Comparison of ENCODE assay signal across 9 mouse cellular contexts in the genomic region with DNA sequence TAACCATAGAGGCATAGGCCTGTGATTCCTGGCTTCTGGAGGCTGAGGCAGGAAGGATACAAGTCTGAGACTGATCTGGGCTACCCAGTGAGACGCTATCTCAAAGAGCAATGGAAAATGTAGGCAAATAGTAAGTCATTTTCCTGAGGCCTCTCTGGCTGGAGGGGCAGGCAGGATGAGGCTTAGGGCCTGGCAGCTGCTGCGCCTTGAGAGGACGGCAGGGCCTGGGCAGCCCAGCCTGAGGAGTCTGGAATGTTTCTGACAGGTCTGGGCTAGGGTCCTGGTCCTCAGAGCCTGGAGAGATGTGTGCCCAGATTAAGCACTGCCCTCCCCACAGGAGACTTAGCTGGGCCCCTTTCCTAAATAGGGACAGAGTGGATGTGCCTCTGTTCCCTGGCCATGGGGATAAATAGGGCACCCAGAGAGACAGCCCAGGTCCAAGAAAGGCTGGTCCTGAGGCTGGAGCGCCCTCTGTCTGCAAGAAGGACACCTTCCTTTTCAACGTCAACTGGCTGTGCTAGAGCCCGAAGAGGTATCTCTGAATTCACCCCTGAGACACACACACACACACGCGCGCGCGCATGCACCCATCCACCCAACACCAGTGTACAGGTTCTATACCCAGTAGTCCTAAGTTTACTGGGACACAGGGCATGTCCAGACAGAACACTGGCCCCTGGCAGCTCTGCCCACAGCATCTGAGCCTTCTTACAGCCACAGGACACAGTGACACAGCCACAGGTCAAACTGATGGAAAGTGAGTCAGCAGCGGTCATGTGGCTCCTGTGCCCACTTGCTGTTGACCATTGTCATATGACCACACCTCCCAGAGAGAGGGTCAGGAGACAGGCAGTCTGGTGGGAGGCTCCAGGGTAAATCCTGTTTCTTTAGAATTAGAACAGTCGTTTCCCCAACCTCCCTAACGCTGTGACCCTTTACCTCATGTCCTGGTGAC. TPM values are rescaled to one million over a fixed set of nuclear protein-coding genes. Genes with fewer than 3 reads are reported as not detected.
A peak's percentile ranks its signal among the peaks of the same experiment; 100 is the strongest.
DNase-seq lines count a peak whose midpoint lies in the region; ATAC-seq and TF ChIP-seq lines count a peak whose summit lies in the region.
"Had no signal": no experiment of that assay in that cellular context is flagged by ENCODE, and none has a peak within 500 bp of the region (broad histone marks: within the 10 kb centered on the region; RNA-seq: fewer than 3 reads in every experiment).

No protein-coding gene starts in this region.

- no peak overlapping the region for H3K9ac ChIP-seq in kidney, embryonic 15.5 days
- H3K9ac ChIP-seq: embryonic facial prominence, embryonic 15.5 days had no signal

- H3K27ac ChIP-seq in kidney, embryonic 15.5 days = no peak overlapping the region
- no peak overlapping the region for H3K27ac ChIP-seq in embryonic fibroblast, embryonic 13.5 days (ENCODE audit: insufficient read depth, low read length)
- H3K27ac ChIP-seq: embryonic facial prominence, embryonic 15.5 days had no signal

- 56% methylated on average over 14 of the region's 14 CpGs for WGBS in kidney, embryonic 15.5 days

- no peaks in the 10 kb centered on the region for H3K79me2 ChIP-seq in myocyte (ENCODE audit: control insufficient read depth, insufficient read depth)

- no peak for ATAC-seq in kidney, embryonic 15.5 days (replicated peaks; ENCODE audit: low FRiP score)

- H3K4me3 ChIP-seq in kidney, embryonic 15.5 days (replicated peaks) = no peak overlapping the region
- H3K4me3 ChIP-seq in E14TG2a.4 (replicated peaks; ENCODE audit: low read length) (no peak overlapping the region), myocyte (no peak overlapping the region)
- no peak overlapping the region for H3K4me3 ChIP-seq in embryonic fibroblast, embryonic 13.5 days (ENCODE audit: insufficient read depth, low read length)
- H3K4me3 ChIP-seq: embryonic facial prominence, embryonic 15.5 days had no signal

- H3K4me1 ChIP-seq in kidney, embryonic 15.5 days = no peaks in the 10 kb centered on the region
- peaks cover 44% of the 10 kb centered on the region for H3K4me1 ChIP-seq in E14TG2a.4 (replicated peaks; ENCODE audit: low read depth, low read length)
- H3K4me1 ChIP-seq in embryonic fibroblast, embryonic 13.5 days (ENCODE audit: control insufficient read depth, insufficient read depth, low read length) = no peaks in the 10 kb centered on the region
- H3K4me1 ChIP-seq: embryonic facial prominence, embryonic 15.5 days had no signal

- TF ChIP-seq CTCF in E14TG2a.4 (conservative IDR thresholded peaks at IDR 0.05; ENCODE audit: low read length) = peak; percentile 56
- TF ChIP-seq CTCF in embryonic fibroblast, embryonic 13.5 days (IDR thresholded peaks at IDR 0.05; ENCODE audit: borderline replicate concordance, insufficient read depth, low read length) = peak; percentile 55; the same call in 1 of the 2 replicates

- H3K9me3 ChIP-seq in kidney, embryonic 15.5 days (replicated peaks) = no peaks in the 10 kb centered on the region
- no peaks in the 10 kb centered on the region for H3K9me3 ChIP-seq in E14TG2a.4 (ENCODE audit: low read length)
- H3K9me3 ChIP-seq: embryonic facial prominence, embryonic 15.5 days had no signal

- H3K4me2 ChIP-seq in kidney, embryonic 15.5 days = no peak overlapping the region
- H3K4me2 ChIP-seq in myocyte (ENCODE audit: low read depth) = no peak overlapping the region
- H3K4me2 ChIP-seq: embryonic facial prominence, embryonic 15.5 days had no signal

- no peaks in the 10 kb centered on the region for H3K36me3 ChIP-seq in kidney, embryonic 15.5 days
- no peaks in the 10 kb centered on the region for H3K36me3 ChIP-seq in E14TG2a.4 (ENCODE audit: insufficient read depth, low read length)
- no peaks in the 10 kb centered on the region for H3K36me3 ChIP-seq in myocyte (ENCODE audit: control insufficient read depth, insufficient read depth)
- H3K36me3 ChIP-seq: embryonic facial prominence, embryonic 15.5 days had no signal

- DNase-seq in kidney, adult 9 months = peak; percentile 54
- DNase-seq in adrenal gland, postnatal 25 days = peak; percentile 55
- DNase-seq in kidney, postnatal 36 days = peak; percentile 49 to 82
- no peak for DNase-seq in MN1 (ENCODE audit: low spot score)

- H3ac ChIP-seq in myocyte (ENCODE audit: control insufficient read depth, insufficient read length) = no peak overlapping the region

- TF ChIP-seq POLR2A in embryonic fibroblast, embryonic 13.5 days (IDR thresholded peaks at IDR 0.05; ENCODE audit: low read depth, low read length) = no peak
- peak; percentile 27 for TF ChIP-seq POLR2A in myocyte (IDR thresholded peaks at IDR 0.05; ENCODE audit: insufficient read length, low read depth)

- H3K27me3 ChIP-seq in kidney, embryonic 15.5 days = no peaks in the 10 kb centered on the region
- H3K27me3 ChIP-seq in E14TG2a.4 (ENCODE audit: insufficient read depth, low read length) = peaks cover 4% of the 10 kb centered on the region
- no peaks in the 10 kb centered on the region for H3K27me3 ChIP-seq in myocyte (ENCODE audit: control insufficient read depth, insufficient read depth, insufficient read length)
- H3K27me3 ChIP-seq: embryonic facial prominence, embryonic 15.5 days had no signal

TF ChIP-seq in myocyte, 11 proteins besides CTCF, POLR2A, EP300 and RAD21:
- no peak for TF ChIP-seq MAX (IDR thresholded peaks at IDR 0.05; ENCODE audit: low read depth)
- TF ChIP-seq TCF3 (IDR thresholded peaks at IDR 0.05; ENCODE audit: insufficient read length, low read depth) = no peak
- peak; percentile 34 for TF ChIP-seq USF1 (IDR thresholded peaks at IDR 0.05; ENCODE audit: low read depth)
- no peak for TF ChIP-seq TCF12 (IDR thresholded peaks at IDR 0.05; ENCODE audit: insufficient read depth, poor library complexity, severe bottlenecking)
- TF ChIP-seq MYOD1 (IDR thresholded peaks at IDR 0.05; ENCODE audit: control insufficient read depth in 1 of 3, insufficient read length in 2 of 3, low read depth in 2 of 3) = peak in 2 of 3 experiments; percentile 23 to 50
- TF ChIP-seq POLR2AphosphoS2 (IDR thresholded peaks at IDR 0.05; ENCODE audit: insufficient read length, low read depth) = peak; percentile 77
- TF ChIP-seq CEBPB (IDR thresholded peaks at IDR 0.05; ENCODE audit: insufficient read depth, poor library complexity, severe bottlenecking) = no peak
- no peak for TF ChIP-seq REST (IDR thresholded peaks at IDR 0.05; ENCODE audit: insufficient read depth, insufficient read length)
- no peak for TF ChIP-seq E2F4 (IDR thresholded peaks at IDR 0.05; ENCODE audit: insufficient read depth)
- no peak for TF ChIP-seq SRF (IDR thresholded peaks at IDR 0.05; ENCODE audit: control insufficient read depth, insufficient read length, low read depth)
- TF ChIP-seq MYOG (IDR thresholded peaks at IDR 0.05; ENCODE audit: control insufficient read depth in 1 of 3, insufficient read depth in 1 of 3, insufficient read length in 2 of 3, low read depth in 2 of 3) = peak in 2 of 3 experiments; percentile 7 to 55

RNA-seq across cellular contexts. Expression of a gene that starts 9.3 kb away (rescaled TPM):
- 1.1 and 1.7 TPM in 2 replicates for polyA plus RNA-seq in kidney, embryonic 15.5 days (2015; fragmentation: Nextera tagmentation; extraction: Ambion mirVana)
- 0.48 and 0.64 TPM in 2 replicates for total RNA-seq in adrenal gland, postnatal 25 days (2021)
- polyA plus RNA-seq in embryonic fibroblast, embryonic 13.5 days (2011; ENCODE audit: insufficient read length, low read depth, missing spikeins) = not detected in 2 replicates
- 97.1 TPM for polyA plus RNA-seq in myocyte (2012; fragmentation: generic; extraction: Trizol)

RNA-seq across cellular contexts. Expression of a gene that starts 40.9 kb away (rescaled TPM):
- polyA plus RNA-seq in kidney, embryonic 15.5 days (2015; fragmentation: Nextera tagmentation; extraction: Ambion mirVana) = 0.06 and 0.09 TPM in 2 replicates
- total RNA-seq in adrenal gland, postnatal 25 days (2021) = 1.3 and 1.6 TPM in 2 replicates
- not detected in 2 replicates for polyA plus RNA-seq in embryonic fibroblast, embryonic 13.5 days (2011; ENCODE audit: insufficient read length, low read depth, missing spikeins)
- polyA plus RNA-seq in myocyte (2012; fragmentation: generic; extraction: Trizol) = 0.04 TPM

Comparison
In these comparisons a context has a peak if more than half of its experiments do, and no peak if none do; other contexts are left out.
1. RNA of a gene that starts 9.3 kb away (polyA plus RNA-seq): 97.1 TPM in myocyte (single experiment); 1.1 to 1.7 TPM in kidney, embryonic 15.5 days and not detected in embryonic fibroblast, embryonic 13.5 days; every median in the first group is over 10 times any median in the second.